Mouse (Mus musculus) intestine, postnatal 0 days (tissue): ENCODE data around the gene Csnk1g2. TPM values are rescaled to one million over a fixed set of nuclear protein-coding genes. Genes with fewer than 3 reads are reported as not detected.
"Not testable (repeated sequence)": the region's sequence is repeated elsewhere in the genome, so short reads cannot be mapped to it uniquely, and the experiment has no call there.

Experiments
- ATAC-seq: fragments of 200-750 bp; cut with Nextera tagmentation; 2 replicates; pipeline ENCODE4 v1.8.0; 2017; ENCODE audit warnings: mild to moderate bottlenecking, moderate TSS enrichment, moderate library complexity
- H3K27ac ChIP-seq: fragments of 300-500 bp; sonication (generic); 2 replicates; pipeline ENCODE4 v1.5.1; 2014; ENCODE audit warnings: mild to moderate bottlenecking, low read depth, low read length, moderate library complexity
- H3K27me3 ChIP-seq: fragments of 300-500 bp; sonication (generic); replicated peaks from 2 replicates; pipeline ENCODE4 v1.6.1; 2014; ENCODE audit warnings: low read length, mixed read lengths; ENCODE audit not compliant: control insufficient read depth, insufficient read depth
- H3K36me3 ChIP-seq: fragments of 300-500 bp; sonication (generic); 2 replicates; pipeline ENCODE4 v1.6.1; 2014; ENCODE audit warnings: mild to moderate bottlenecking, moderate library complexity; ENCODE audit not compliant: control insufficient read depth, insufficient read depth
- H3K4me1 ChIP-seq: fragments of 300-500 bp; sonication (generic); replicated peaks from 2 replicates; pipeline ENCODE4 v1.6.1; 2014; ENCODE audit warnings: antibody characterized with exemption, low read length, mixed read lengths; ENCODE audit not compliant: control insufficient read depth, insufficient read depth
- H3K4me2 ChIP-seq: fragments of 300-500 bp; sonication (generic); replicated peaks from 2 replicates; pipeline ENCODE4 v1.6.1; 2014; ENCODE audit warnings: low read depth, mild to moderate bottlenecking, moderate library complexity
- H3K4me3 ChIP-seq: fragments of 300-500 bp; sonication (generic); 2 replicates; pipeline ENCODE4 v1.5.1; 2014; ENCODE audit warnings: low read depth, low read length
- H3K9ac ChIP-seq: fragments of 300-500 bp; sonication (generic); 2 replicates; pipeline ENCODE4 v1.6.1; 2014; ENCODE audit warnings: mild to moderate bottlenecking, low read depth, low read length
- H3K9me3 ChIP-seq: fragments of 300-500 bp; sonication (generic); 2 replicates; pipeline ENCODE4 v1.6.1; 2016; ENCODE audit warnings: mixed run types; ENCODE audit not compliant: control insufficient read depth
- CTCF ChIP-seq: sonication (generic); IDR thresholded peaks from 2 replicates; pipeline ENCODE4 v1.5.1; 2016; ENCODE audit warnings: low read depth, mild to moderate bottlenecking, control low read depth, antibody characterized with exemption, moderate library complexity
- WGBS: fragments of 180-500 bp; shearing (Covaris S2); extraction: QIAGEN DNeasy Blood & Tissue Kit; methylation state at CpG from one replicate; pipeline ENCODE4 v1.1.7; 2014; 5-methylcytosine and 5-hydroxymethylcytosine counted together
- polyA plus RNA-seq: library from polyadenylated mRNA; unstranded; fragments of >200 nt; fragmentation: Nextera tagmentation; extraction: Ambion mirVana; gene quantifications from 2 replicates; pipeline ENCODE4 v1.2.1, GENCODE M21; 2015

Gene Csnk1g2
- polyA plus RNA-seq, 1 experiment from 2014 or later: 97.5 TPM

- Histone ChIP-seq H3K27ac (peak overlapping the region; percentile 82; the same call in 1 of the 2 replicates), H3K4me3 (no peak overlapping the region), H3K9ac (no peak overlapping the region), H3K36me3 (peaks cover 29% of the 10 kb centered on the region), H3K27me3 (no peaks in the 10 kb centered on the region), H3K9me3 (no peaks in the 10 kb centered on the region), H3K4me2 (no peak overlapping the region), H3K4me1 (no peaks in the 10 kb centered on the region; the same call in 1 of the 2 replicates)
- 77% methylated on average over 2 of the region's 2 CpGs for WGBS
- no peak for TF ChIP-seq CTCF
- ATAC-seq: no peak
These were observed 17.6 kb upstream of the Csnk1g2 start for GRCm38 (mm10) chr10:80604988-80605387.

GRCm38 (mm10) chr10:80605721-80606120, 16.9 kb upstream of the Csnk1g2 start, which contains the start of gene Gm49322:
TSS of gene Gm49322 (plus strand) at chr10:80606021.
- peak within 1 kb of the TSS; percentile 47 for H3K4me2 ChIP-seq
- not testable (repeated sequence) for ATAC-seq, H3K9me3 ChIP-seq, H3K4me1 ChIP-seq, H3K27me3 ChIP-seq, H3K9ac ChIP-seq, H3K4me3 ChIP-seq
- peak within 1 kb of the TSS; percentile 82 for H3K27ac ChIP-seq
- peaks cover 29% of the 10 kb centered on the region for H3K36me3 ChIP-seq
- WGBS: 72% methylated on average over 4 of the region's 4 CpGs

GRCm38 (mm10) chr10:80606306-80606705, 16.3 kb upstream of the Csnk1g2 start:
- peak overlapping the region; percentile 60 for H3K27ac ChIP-seq
- no peaks in the 10 kb centered on the region for H3K9me3 ChIP-seq
- no peaks in the 10 kb centered on the region for H3K27me3 ChIP-seq
- H3K4me3 ChIP-seq: no peak overlapping the region
- no peak overlapping the region for H3K9ac ChIP-seq
- 45% methylated on average over 23 of the region's 23 CpGs for WGBS
- no peaks in the 10 kb centered on the region; the same call in 1 of the 2 replicates for H3K4me1 ChIP-seq
- peak; percentile 64 for ATAC-seq
- H3K36me3 ChIP-seq: peaks cover 35% of the 10 kb centered on the region
- no peak for TF ChIP-seq CTCF
- peak overlapping the region; percentile 47 for H3K4me2 ChIP-seq

GRCm38 (mm10) chr10:80606737-80607350, 15.8 kb upstream of the Csnk1g2 start:
- Histone ChIP-seq H3K36me3 (peaks cover 39% of the 10 kb centered on the region), H3K4me3 (no peak overlapping the region), H3K4me2 (peak overlapping the region; percentile 47), H3K27ac (peak overlapping the region; percentile 60), H3K9me3 (no peaks in the 10 kb centered on the region), H3K4me1 (no peaks in the 10 kb centered on the region; the same call in 1 of the 2 replicates), H3K9ac (no peak overlapping the region), H3K27me3 (no peaks in the 10 kb centered on the region)
- 93% methylated on average over 32 of the region's 34 CpGs for WGBS
- TF ChIP-seq CTCF: no peak
- no peak for ATAC-seq

- 82% methylated on average over 3 of the region's 3 CpGs for WGBS
- ATAC-seq: no peak
- no peaks in the 10 kb centered on the region for H3K27me3 ChIP-seq
- no peak overlapping the region for H3K27ac ChIP-seq
- TF ChIP-seq CTCF: no peak
- H3K9me3 ChIP-seq: no peaks in the 10 kb centered on the region
- no peak overlapping the region for H3K4me3 ChIP-seq
- peaks cover 49% of the 10 kb centered on the region for H3K36me3 ChIP-seq
- no peak overlapping the region for H3K4me2 ChIP-seq
- H3K4me1 ChIP-seq: no peaks in the 10 kb centered on the region; the same call in 1 of the 2 replicates
- H3K9ac ChIP-seq: 0 out of 2 replicates have a peak overlapping the region, but pooled peaks have one; percentile 3
These were observed 14.2 kb upstream of the Csnk1g2 start for GRCm38 (mm10) chr10:80608435-80608834.

- no peaks in the 10 kb centered on the region for H3K27me3 ChIP-seq
- no peaks in the 10 kb centered on the region for H3K9me3 ChIP-seq
- no peak overlapping the region for H3K9ac ChIP-seq
- WGBS: 87% methylated on average over 10 of the region's 10 CpGs
- H3K4me2 ChIP-seq: no peak overlapping the region
- H3K27ac ChIP-seq: no peak overlapping the region
- peaks cover 59% of the 10 kb centered on the region for H3K36me3 ChIP-seq
- TF ChIP-seq CTCF: no peak
- no peak for ATAC-seq
- H3K4me1 ChIP-seq: no peaks in the 10 kb centered on the region
- no peak overlapping the region for H3K4me3 ChIP-seq
These were observed 13.2 kb upstream of the Csnk1g2 start for GRCm38 (mm10) chr10:80609269-80609924.
